Mouse (Mus musculus) left cerebral cortex, adult 9 months (tissue): ENCODE measurements at regions not wholly inside any gene's neighbourhood (a gene's known extent, or its start where the extent isn't known, plus 50 kb on each side); places are given as distances from the start of the nearest gene placed in this dataset.

ENCODE experiments used
- DNase-seq, 2 experiments: peaks; one replicate each; pipeline ENCODE4 v3.0.0; 2022; ENCODE audit warnings: low spot score in 2 of 2

GRCm38 (mm10) chr8:87116190-87116765 lies 231.2 kb upstream of the N4bp1 start:
- DNase-seq, result no peak

GRCm38 (mm10) chr8:87112355-87112754 lies 227.3 kb upstream of the N4bp1 start:
- no peak for DNase-seq

GRCm38 (mm10) chr8:87105106-87105505 lies 220.0 kb upstream of the N4bp1 start:
- DNase-seq, result peak in 1 of 2 experiments; percentile 8

GRCm38 (mm10) chr8:87095211-87095610 lies 210.2 kb upstream of the N4bp1 start:
- DNase-seq, result no peak

GRCm38 (mm10) chr8:87094685-87095084 lies 209.6 kb upstream of the N4bp1 start:
- no peak for DNase-seq

- no peak for DNase-seq
Observed at GRCm38 (mm10) chr8:87093716-87094115, 208.7 kb upstream of the N4bp1 start.

GRCm38 (mm10) chr8:87093081-87093480 lies 208.0 kb upstream of the N4bp1 start:
- no peak for DNase-seq

GRCm38 (mm10) chr8:87087451-87088095 lies 202.5 kb upstream of the N4bp1 start:
- no peak for DNase-seq

- DNase-seq, result no peak
Observed at GRCm38 (mm10) chr8:87078260-87078659, 193.2 kb upstream of the N4bp1 start.

- no peak for DNase-seq
Observed at GRCm38 (mm10) chr8:87075921-87076320, 190.9 kb upstream of the N4bp1 start.

GRCm38 (mm10) chr8:87071224-87071623 lies 186.2 kb upstream of the N4bp1 start:
- no peak for DNase-seq

- no peak for DNase-seq
Observed at GRCm38 (mm10) chr8:87067106-87067505, 182.0 kb upstream of the N4bp1 start.

- DNase-seq, result no peak
Observed at GRCm38 (mm10) chr8:87064768-87065167, 179.7 kb upstream of the N4bp1 start.

GRCm38 (mm10) chr8:87064250-87064747 lies 179.2 kb upstream of the N4bp1 start:
- peak in 1 of 2 experiments; percentile 22 for DNase-seq

GRCm38 (mm10) chr8:87063588-87063987 lies 178.5 kb upstream of the N4bp1 start:
- no peak for DNase-seq

GRCm38 (mm10) chr8:87049746-87050145 lies 164.7 kb upstream of the N4bp1 start:
- DNase-seq, result no peak

GRCm38 (mm10) chr8:87049196-87049595 lies 164.1 kb upstream of the N4bp1 start:
- no peak for DNase-seq

- DNase-seq, result no peak
Observed at GRCm38 (mm10) chr8:87046590-87046989, 161.5 kb upstream of the N4bp1 start.

GRCm38 (mm10) chr8:87043016-87043415 lies 158.0 kb upstream of the N4bp1 start:
- DNase-seq, result no peak

GRCm38 (mm10) chr8:87037620-87038380 lies 152.7 kb upstream of the N4bp1 start:
- DNase-seq, result no peak

- no peak for DNase-seq
Observed at GRCm38 (mm10) chr8:87035996-87036395, 150.9 kb upstream of the N4bp1 start.

- DNase-seq, result no peak
Observed at GRCm38 (mm10) chr8:87028171-87028570, 143.1 kb upstream of the N4bp1 start.

- DNase-seq, result no peak
Observed at GRCm38 (mm10) chr8:87025946-87026345, 140.9 kb upstream of the N4bp1 start.
